Comparison of ENCODE assay signal across 26 mouse cellular contexts in genomic region chr3:116635799-116636198, GRCm38 (mm10). TPM values are rescaled to one million over a fixed set of nuclear protein-coding genes. Genes with fewer than 3 reads are reported as not detected.
"Had no signal": no experiment of that assay in that cellular context is flagged by ENCODE, and none has a peak within 500 bp of the region (broad histone marks: within the 10 kb centered on the region; RNA-seq: fewer than 3 reads in every experiment).

No protein-coding gene starts in this region.

- DNase-seq: kidney, postnatal 25 days; left cerebral cortex, postnatal 4 days; liver, postnatal 0 days; lung, embryonic 14.5 days; right cerebral cortex, adult 18-20 months; right cerebral cortex, postnatal 14 days; right cerebral cortex, postnatal 4 days; thymus, adult 18-20 months; thymus, postnatal 4 days had no signal

- H3K4me3 ChIP-seq: limb, embryonic 12.5 days; limb, embryonic 15.5 days; midbrain, embryonic 12.5 days; midbrain, embryonic 15.5 days; neural tube, embryonic 12.5 days; neural tube, embryonic 15.5 days; stomach, embryonic 15.5 days had no signal

- H3K4me1 ChIP-seq: limb, embryonic 12.5 days; limb, embryonic 15.5 days; midbrain, embryonic 12.5 days; midbrain, embryonic 15.5 days; neural tube, embryonic 12.5 days; neural tube, embryonic 15.5 days; stomach, embryonic 15.5 days had no signal

- H3K27me3 ChIP-seq: limb, embryonic 12.5 days; limb, embryonic 15.5 days; midbrain, embryonic 12.5 days; midbrain, embryonic 15.5 days; neural tube, embryonic 12.5 days; neural tube, embryonic 15.5 days; stomach, embryonic 15.5 days had no signal

- H3K9ac ChIP-seq: limb, embryonic 12.5 days; limb, embryonic 15.5 days; liver, embryonic 14.5 days; liver, postnatal 0 days; lung, embryonic 14.5 days; midbrain, embryonic 12.5 days; midbrain, embryonic 15.5 days; neural tube, embryonic 12.5 days; neural tube, embryonic 15.5 days; stomach, embryonic 15.5 days had no signal

- ATAC-seq: liver, postnatal 0 days; lung, postnatal 0 days; midbrain, embryonic 15.5 days had no signal

- H3K9me3 ChIP-seq: limb, embryonic 12.5 days; limb, embryonic 15.5 days; midbrain, embryonic 12.5 days; midbrain, embryonic 15.5 days; neural tube, embryonic 12.5 days; neural tube, embryonic 15.5 days; stomach, embryonic 15.5 days had no signal

- H3K27ac ChIP-seq: kidney, postnatal 0 days; limb, embryonic 12.5 days; limb, embryonic 15.5 days; liver, embryonic 14.5 days; macrophage; midbrain, embryonic 12.5 days; midbrain, embryonic 15.5 days; neural tube, embryonic 12.5 days; neural tube, embryonic 15.5 days; stomach, embryonic 15.5 days had no signal

- H3K4me2 ChIP-seq: limb, embryonic 12.5 days; limb, embryonic 15.5 days; liver, embryonic 11.5 days; lung, embryonic 14.5 days; midbrain, embryonic 12.5 days; midbrain, embryonic 15.5 days; neural tube, embryonic 12.5 days; neural tube, embryonic 15.5 days; stomach, embryonic 15.5 days had no signal

RNA-seq across cellular contexts. Expression of gene Gm43191, which starts 45.3 kb away (rescaled TPM):
- total RNA-seq: left cerebral cortex, postnatal 14 days; megakaryocyte, adult 5-6 weeks had no signal
- polyA plus RNA-seq: kidney, embryonic 14.5 days; kidney, postnatal 0 days; large intestine, adult 2 months; limb, embryonic 12.5 days; limb, embryonic 15.5 days; liver, embryonic 14.5 days; liver, postnatal 0 days; lung, embryonic 14.5 days; lung, postnatal 0 days; macrophage; midbrain, embryonic 12.5 days; midbrain, embryonic 15.5 days; neural tube, embryonic 12.5 days; neural tube, embryonic 15.5 days; stomach, embryonic 15.5 days; testis, adult 2 months had no signal
